Mouse (Mus musculus) activated CD4-positive, CD25-positive, alpha-beta regulatory T cell, adult 4 months (primary cell): ENCODE results near the gene Rab23. TPM values are rescaled to one million over a fixed set of nuclear protein-coding genes. Genes with fewer than 3 reads are reported as not detected.
"Not testable (repeated sequence)": the region's sequence is repeated elsewhere in the genome, so short reads cannot be mapped to it uniquely, and the experiment has no call there.

Experiments
- ATAC-seq: one replicate; pipeline ENCODE4 v1.8.0; 2017
- polyA plus RNA-seq, 2 experiments: library from polyadenylated mRNA; unstranded; fragments of 100-300 nt; shearing (Covaris generic); gene quantifications; one replicate each; pipeline ENCODE4 v1.2.1; 2017

Rab23 gene
- polyA plus RNA-seq, 2 experiments from 2014 or later, result 7.0 to 7.3 TPM

GRCm38 (mm10) chr1:33734001-33734685 is 14.5 kb downstream of the Rab23 start:
- ATAC-seq, result no peak

GRCm38 (mm10) chr1:33738281-33738680 is 18.6 kb downstream of the Rab23 start:
- no peak for ATAC-seq

GRCm38 (mm10) chr1:33738681-33739278 is 19.1 kb downstream of the Rab23 start:
- peak; percentile 44 for ATAC-seq

- peak; percentile 81 for ATAC-seq
Measured at GRCm38 (mm10) chr1:33739302-33739701, 19.6 kb downstream of the Rab23 start.

GRCm38 (mm10) chr1:33742903-33743302 is 23.2 kb downstream of the Rab23 start:
- peak; percentile 67 for ATAC-seq

- not testable (repeated sequence) for ATAC-seq
Measured at GRCm38 (mm10) chr1:33744815-33745214, 25.1 kb downstream of the Rab23 start.

GRCm38 (mm10) chr1:33745901-33746300 is 26.2 kb downstream of the Rab23 start:
- ATAC-seq, result no peak

GRCm38 (mm10) chr1:33749109-33749508 is 29.4 kb downstream of the Rab23 start:
- no peak for ATAC-seq

- not testable (repeated sequence) for ATAC-seq
Measured at GRCm38 (mm10) chr1:33749709-33750108, 30.0 kb downstream of the Rab23 start.

- ATAC-seq, result no peak
Measured at GRCm38 (mm10) chr1:33751283-33751682, 31.6 kb downstream of the Rab23 start.

GRCm38 (mm10) chr1:33754089-33754488 is 34.4 kb downstream of the Rab23 start:
- no peak for ATAC-seq

GRCm38 (mm10) chr1:33754965-33755735 is 35.5 kb downstream of the Rab23 start:
- ATAC-seq, result no peak

GRCm38 (mm10) chr1:33755799-33756198 is 36.1 kb downstream of the Rab23 start:
- no peak for ATAC-seq

GRCm38 (mm10) chr1:33756258-33757032 is 36.8 kb downstream of the Rab23 start:
- no peak for ATAC-seq

- ATAC-seq, result no peak
Measured at GRCm38 (mm10) chr1:33757033-33757413, 37.3 kb downstream of the Rab23 start.

- ATAC-seq, result peak; percentile 62
Measured at GRCm38 (mm10) chr1:33757491-33758041, 37.9 kb downstream of the Rab23 start, which contains the start of gene Bag2. Gene Bag2, minus strand, starts transcription at chr1:33757795.

- ATAC-seq, result no peak
Measured at GRCm38 (mm10) chr1:33758488-33758887, 38.8 kb downstream of the Rab23 start.

GRCm38 (mm10) chr1:33763826-33764225 is 44.1 kb downstream of the Rab23 start:
- ATAC-seq, result no peak

GRCm38 (mm10) chr1:33765468-33766080 is 45.9 kb downstream of the Rab23 start:
- ATAC-seq, result no peak

- no peak for ATAC-seq
Measured at GRCm38 (mm10) chr1:33766520-33767508, 47.1 kb downstream of the Rab23 start.
